Mouse (Mus musculus): ENCODE results near the gene Tent4b. TPM values are rescaled to one million over a fixed set of nuclear protein-coding genes. Genes with fewer than 3 reads are reported as not detected.
A peak's percentile ranks its signal among the peaks of the same experiment; 100 is the strongest.

Tent4b gene
- polyA plus RNA-seq (2015; fragmentation: Nextera tagmentation; extraction: Ambion mirVana) = 11.0 and 11.1 TPM in 2 replicates

GRCm38 (mm10) chr8:88198945-88199571 lies at the start of gene Tent4b:
Tent4b (plus strand) TSS chr8:88199213.
- no peaks in the 10 kb centered on the region for H3K36me3 ChIP-seq
- H3K9me3 ChIP-seq = no peaks in the 10 kb centered on the region
- H3K27me3 ChIP-seq = no peaks in the 10 kb centered on the region
- WGBS = under 1% methylated on average over 61 of the region's 97 CpGs
- H3K4me3 ChIP-seq = peak within 1 kb of the TSS; percentile 95
- peak within 1 kb of the TSS; percentile 79 for H3K9ac ChIP-seq
- H3K4me1 ChIP-seq (replicated peaks) = peaks cover 44% of the 10 kb centered on the region
- peak; percentile 95 for ATAC-seq (ENCODE audit: low FRiP score, low read depth)
- H3K4me2 ChIP-seq = peak within 1 kb of the TSS; percentile 81
- peak within 1 kb of the TSS; percentile 100 for H3K27ac ChIP-seq (replicated peaks)

GRCm38 (mm10) chr8:88150910-88151371 lies 48.1 kb upstream of the Tent4b start:
- Histone ChIP-seq H3K36me3 (peaks cover 71% of the 10 kb centered on the region), H3K27me3 (no peaks in the 10 kb centered on the region), H3K4me3 (no peak overlapping the region), H3K9ac (no peak overlapping the region), H3K4me1 (replicated peaks) (no peaks in the 10 kb centered on the region), H3K27ac (replicated peaks) (no peak overlapping the region), H3K9me3 (no peaks in the 10 kb centered on the region), H3K4me2 (no peak overlapping the region)
- ATAC-seq (ENCODE audit: low FRiP score, low read depth) = no peak
- WGBS = 96% methylated on average over 6 of the region's 6 CpGs

- H3K9ac ChIP-seq = no peak overlapping the region
- no peaks in the 10 kb centered on the region for H3K4me1 ChIP-seq (replicated peaks)
- H3K36me3 ChIP-seq = peaks cover 72% of the 10 kb centered on the region
- no peak overlapping the region for H3K4me2 ChIP-seq
- ATAC-seq (ENCODE audit: low FRiP score, low read depth) = no peak
- no peaks in the 10 kb centered on the region for H3K9me3 ChIP-seq
- H3K27ac ChIP-seq (replicated peaks) = no peak overlapping the region
- WGBS = 95% methylated on average over 10 of the region's 10 CpGs
- H3K27me3 ChIP-seq = no peaks in the 10 kb centered on the region
- H3K4me3 ChIP-seq = no peak overlapping the region
Observed at GRCm38 (mm10) chr8:88160237-88160995, 38.6 kb upstream of the Tent4b start.

GRCm38 (mm10) chr8:88161439-88161838 lies 37.6 kb upstream of the Tent4b start:
- 72% methylated on average over 5 of the region's 5 CpGs for WGBS
- no peaks in the 10 kb centered on the region for H3K4me1 ChIP-seq (replicated peaks)
- ATAC-seq (ENCODE audit: low FRiP score, low read depth) = no peak

DNA sequence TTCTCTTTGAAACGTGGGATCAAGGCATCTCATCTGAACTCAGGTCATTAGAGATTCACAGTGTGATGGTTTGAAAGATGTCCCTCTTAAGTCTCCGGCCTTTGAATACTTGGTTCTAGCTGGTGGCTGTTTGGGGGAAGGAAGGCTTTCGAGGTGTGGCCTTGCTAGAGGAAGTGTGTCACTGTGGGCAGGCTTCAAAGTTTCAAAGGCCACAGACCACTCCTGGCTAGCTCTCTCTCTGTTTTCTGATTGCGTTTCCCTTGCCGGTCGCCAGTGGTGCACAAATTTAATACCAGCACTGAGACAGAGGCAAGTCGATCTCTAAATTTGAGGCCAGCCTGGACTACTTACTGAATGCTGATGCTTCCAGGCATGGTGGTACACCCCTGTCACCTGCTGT lies 23.7 kb upstream of the Tent4b start:
- Histone ChIP-seq H3K4me2 (no peak overlapping the region), H3K27ac (replicated peaks) (no peak overlapping the region), H3K27me3 (no peaks in the 10 kb centered on the region), H3K4me3 (no peak overlapping the region), H3K4me1 (replicated peaks) (no peaks in the 10 kb centered on the region), H3K36me3 (peaks cover 13% of the 10 kb centered on the region), H3K9ac (no peak overlapping the region), H3K9me3 (no peaks in the 10 kb centered on the region)
- ATAC-seq (ENCODE audit: low FRiP score, low read depth) = no peak
- 93% methylated on average over 7 of the region's 7 CpGs for WGBS

More at GRCm38 (mm10) chr8:88161439-88161838, 37.6 kb upstream of the Tent4b start:
- Histone ChIP-seq H3K4me2 (no peak overlapping the region), H3K4me3 (no peak overlapping the region), H3K27ac (replicated peaks) (no peak overlapping the region), H3K27me3 (no peaks in the 10 kb centered on the region), H3K36me3 (peaks cover 72% of the 10 kb centered on the region), H3K9me3 (no peaks in the 10 kb centered on the region), H3K9ac (no peak overlapping the region)

DNA sequence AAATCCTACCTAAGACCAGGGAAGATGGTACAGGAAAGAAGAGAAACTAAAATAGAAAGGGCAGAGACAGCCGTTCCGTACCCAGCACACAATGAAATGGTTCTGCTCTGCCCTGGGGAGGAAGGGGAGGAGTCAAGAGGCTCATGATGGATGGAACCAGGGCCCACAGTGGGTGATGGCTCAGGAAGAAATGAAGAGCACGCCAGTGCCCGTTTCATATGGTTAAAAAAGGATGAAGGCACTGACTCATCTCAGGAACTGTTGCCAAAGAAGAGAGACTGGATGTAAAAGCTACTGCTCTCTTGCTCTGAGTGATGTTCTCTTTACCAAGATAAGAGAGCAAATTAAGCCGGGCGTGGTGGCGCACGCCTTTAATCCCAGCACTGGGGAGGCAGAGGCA lies 21.7 kb upstream of the Tent4b start:
- Histone ChIP-seq H3K9ac (no peak overlapping the region), H3K4me1 (replicated peaks) (no peaks in the 10 kb centered on the region), H3K27me3 (no peaks in the 10 kb centered on the region), H3K4me3 (no peak overlapping the region), H3K36me3 (no peaks in the 10 kb centered on the region; the same call in 1 of the 2 replicates), H3K27ac (replicated peaks) (no peak overlapping the region), H3K9me3 (no peaks in the 10 kb centered on the region), H3K4me2 (no peak overlapping the region)
- WGBS = 93% methylated on average over 8 of the region's 8 CpGs
- no peak for ATAC-seq (ENCODE audit: low FRiP score, low read depth)

GRCm38 (mm10) chr8:88183121-88183520 lies 15.9 kb upstream of the Tent4b start:
- Histone ChIP-seq H3K27ac (replicated peaks) (no peak overlapping the region), H3K4me2 (no peak overlapping the region), H3K9me3 (no peaks in the 10 kb centered on the region), H3K4me3 (no peak overlapping the region), H3K27me3 (no peaks in the 10 kb centered on the region), H3K36me3 (no peaks in the 10 kb centered on the region; the same call in 1 of the 2 replicates), H3K9ac (no peak overlapping the region), H3K4me1 (replicated peaks) (no peaks in the 10 kb centered on the region)
- 90% methylated on average over 2 of the region's 2 CpGs for WGBS
- ATAC-seq (ENCODE audit: low FRiP score, low read depth) = no peak

DNA sequence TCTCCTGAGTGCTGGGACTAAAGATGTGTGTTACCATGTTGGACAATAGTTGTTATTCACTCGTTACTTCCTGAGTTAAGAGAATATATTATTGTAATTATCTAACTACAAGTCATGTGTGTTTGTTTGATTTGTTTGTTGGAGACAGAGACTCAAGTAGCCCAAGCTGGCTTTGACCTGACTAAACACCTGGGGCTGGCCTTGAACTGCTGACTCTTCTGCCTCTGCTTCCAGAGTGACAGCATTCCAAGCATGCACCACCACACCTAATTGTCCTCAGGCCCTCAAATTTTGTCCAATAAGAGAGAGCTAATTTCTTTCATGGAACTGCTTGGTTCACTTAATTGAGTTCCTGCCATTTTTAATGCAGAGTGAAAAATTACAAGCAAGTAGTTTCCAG lies 14.1 kb upstream of the Tent4b start:
- no peak for ATAC-seq (ENCODE audit: low FRiP score, low read depth)
- H3K36me3 ChIP-seq = no peaks in the 10 kb centered on the region
- H3K27ac ChIP-seq (replicated peaks) = no peak overlapping the region
- H3K27me3 ChIP-seq = no peaks in the 10 kb centered on the region
- no peak overlapping the region for H3K9ac ChIP-seq
- 76% methylated on average over 1 of the region's 1 CpGs for WGBS
- H3K4me3 ChIP-seq = no peak overlapping the region
- no peaks in the 10 kb centered on the region for H3K9me3 ChIP-seq
- no peaks in the 10 kb centered on the region for H3K4me1 ChIP-seq (replicated peaks)
- no peak overlapping the region for H3K4me2 ChIP-seq

DNA sequence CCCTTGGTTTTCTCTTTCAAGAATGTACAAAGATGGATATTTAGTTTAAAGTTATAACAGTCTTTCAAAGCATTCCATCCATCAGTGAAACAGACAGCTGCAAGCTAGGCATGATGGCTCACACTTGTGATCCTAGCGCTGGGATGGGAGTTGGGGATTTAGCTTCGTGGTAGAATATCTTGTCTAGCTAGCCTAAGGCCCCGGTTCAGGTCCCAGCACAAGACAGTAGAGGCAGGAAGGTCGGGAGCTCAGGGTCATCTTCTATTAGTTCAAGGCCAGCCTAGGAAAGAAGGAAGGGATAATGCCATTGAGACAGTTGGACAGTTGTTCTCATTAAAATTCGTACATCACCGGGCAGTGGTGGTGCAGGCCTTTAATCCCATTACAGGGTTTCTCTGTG lies 13.3 kb upstream of the Tent4b start:
- Histone ChIP-seq H3K4me1 (replicated peaks) (no peaks in the 10 kb centered on the region), H3K27ac (replicated peaks) (no peak overlapping the region), H3K27me3 (no peaks in the 10 kb centered on the region), H3K4me2 (no peak overlapping the region), H3K36me3 (no peaks in the 10 kb centered on the region), H3K9ac (no peak overlapping the region), H3K9me3 (no peaks in the 10 kb centered on the region), H3K4me3 (no peak overlapping the region)
- WGBS = 83% methylated on average over 6 of the region's 6 CpGs
- ATAC-seq (ENCODE audit: low FRiP score, low read depth) = no peak

DNA sequence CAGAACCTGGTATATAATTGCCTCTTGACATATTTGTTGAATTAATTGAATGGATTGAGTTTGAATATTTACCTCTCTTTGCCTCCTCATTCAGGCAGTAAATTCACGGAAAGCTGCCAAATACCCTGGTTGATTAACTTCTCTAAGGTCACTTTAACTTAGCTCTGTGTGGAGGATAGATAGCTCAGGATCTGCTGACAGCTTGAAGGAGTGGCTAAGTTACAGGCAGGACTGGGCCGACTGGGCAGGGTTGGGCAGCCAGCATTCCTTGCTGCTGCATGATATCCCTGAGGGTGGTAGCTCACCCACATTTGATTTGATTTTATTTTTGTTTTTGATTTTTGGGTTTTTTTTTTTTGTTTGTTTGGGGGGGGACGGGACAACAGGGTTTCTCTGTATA lies 1.7 kb upstream of the Tent4b start:
- H3K4me1 ChIP-seq (replicated peaks) = peaks cover 28% of the 10 kb centered on the region
- no peak overlapping the region for H3K9ac ChIP-seq
- H3K4me2 ChIP-seq = no peak overlapping the region
- no peak overlapping the region for H3K27ac ChIP-seq (replicated peaks)
- 61% methylated on average over 3 of the region's 3 CpGs for WGBS
- no peak overlapping the region for H3K4me3 ChIP-seq
- H3K27me3 ChIP-seq = no peaks in the 10 kb centered on the region
- H3K9me3 ChIP-seq = no peaks in the 10 kb centered on the region
- no peak for ATAC-seq (ENCODE audit: low FRiP score, low read depth)
- H3K36me3 ChIP-seq = no peaks in the 10 kb centered on the region

DNA sequence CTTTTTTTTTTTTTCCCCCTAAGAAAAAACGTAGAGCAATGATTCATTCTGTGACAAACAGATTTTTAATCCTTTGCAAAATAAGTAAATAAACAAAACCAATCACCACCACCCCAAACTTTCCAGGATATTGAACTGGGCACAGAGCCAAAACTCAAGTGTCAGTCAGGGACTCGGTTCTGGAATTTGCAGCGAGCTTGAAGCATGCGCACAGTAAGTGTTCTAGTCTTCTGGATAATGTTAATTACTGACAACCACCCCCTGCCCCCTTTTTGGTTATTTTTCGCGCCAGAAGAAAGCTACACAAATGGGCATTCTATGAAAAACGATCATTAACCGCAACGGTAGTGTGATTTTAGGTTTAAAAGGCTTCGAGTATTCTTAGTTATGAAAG lies 465 bp upstream of the Tent4b start:
- Histone ChIP-seq H3K36me3 (no peaks in the 10 kb centered on the region), H3K4me1 (replicated peaks) (peaks cover 40% of the 10 kb centered on the region), H3K4me2 (peak overlapping the region; percentile 81), H3K27me3 (no peaks in the 10 kb centered on the region), H3K9me3 (no peaks in the 10 kb centered on the region), H3K27ac (replicated peaks) (peak overlapping the region; percentile 100), H3K4me3 (peak overlapping the region; percentile 95), H3K9ac (peak overlapping the region; percentile 79)
- no peak for ATAC-seq (ENCODE audit: low FRiP score, low read depth)
- 0% methylated on average over 10 of the region's 10 CpGs for WGBS

Data from hindbrain, embryonic 15.5 days (tissue).